Mouse (Mus musculus) yolk sac, embryonic 10.5 days (tissue): ENCODE measurements around the gene Olfr1238.

ENCODE experiments used
- DNase-seq: peaks from one replicate; pipeline ENCODE4 v3.0.0-alpha.2; 2017; ENCODE audit warnings: low spot score

The Olfr1238 gene

GRCm38 (mm10) chr2:89409576-89409975, at the start of gene Olfr1238:
Olfr1238 (minus strand) TSS chr2:89409676.
- DNase-seq = no peak

GRCm38 (mm10) chr2:89442900-89443299, 33.4 kb upstream of the Olfr1238 start, which contains the start of gene Olfr1240:
Olfr1240 (minus strand) TSS chr2:89443000.
- DNase-seq = no peak

GRCm38 (mm10) chr2:89420307-89420706, 10.8 kb upstream of the Olfr1238 start, which contains the start of gene Olfr1239:
Olfr1239 (minus strand) TSS chr2:89420407.
- DNase-seq = no peak

- no peak for DNase-seq
Measured at GRCm38 (mm10) chr2:89414557-89414956, 5.1 kb upstream of the Olfr1238 start.

- DNase-seq = no peak
Measured at GRCm38 (mm10) chr2:89400882-89401281, 8.6 kb downstream of the Olfr1238 start.

GRCm38 (mm10) chr2:89364765-89365164, 44.7 kb downstream of the Olfr1238 start, which contains the start of gene Olfr1234:
Olfr1234 (minus strand) TSS chr2:89364865.
- DNase-seq = no peak
